Mouse (Mus musculus): Measurements from ENCODE around the gene Guca1a. TPM values are rescaled to one million over a fixed set of nuclear protein-coding genes. Genes with fewer than 3 reads are reported as not detected.
A peak's percentile ranks its signal among the peaks of the same experiment; 100 is the strongest.

Guca1a gene
- polyA plus RNA-seq, 1 experiment from 2014 or later: 0.81 TPM

- Histone ChIP-seq H3K9me3 (no peaks in the 10 kb centered on the region), H3K4me1 (peaks cover 6% of the 10 kb centered on the region; the same call in 1 of the 2 replicates), H3K4me3 (no peak overlapping the region), H3K27me3 (replicated peaks; ENCODE audit: low read depth, poor library complexity, severe bottlenecking) (peaks cover 81% of the 10 kb centered on the region), H3K36me3 (replicated peaks) (no peaks in the 10 kb centered on the region), H3K27ac (replicated peaks) (no peak overlapping the region)
- no peak for DNase-seq (ENCODE audit: low spot score)
- 67% methylated on average over 10 of the region's 10 CpGs for WGBS
These were observed 7.6 kb upstream of the Guca1a start for GRCm38 (mm10) chr17:47407717-47408557.

- WGBS: 89% methylated on average over 8 of the region's 8 CpGs
- H3K27me3 ChIP-seq (replicated peaks; ENCODE audit: low read depth, poor library complexity, severe bottlenecking): peaks cover 70% of the 10 kb centered on the region
- H3K4me3 ChIP-seq: no peak overlapping the region
- H3K27ac ChIP-seq (replicated peaks): no peak overlapping the region
- no peaks in the 10 kb centered on the region for H3K9me3 ChIP-seq
- H3K4me1 ChIP-seq: peaks cover 23% of the 10 kb centered on the region
- no peaks in the 10 kb centered on the region for H3K36me3 ChIP-seq (replicated peaks)
- no peak for DNase-seq (ENCODE audit: low spot score)
These were observed 1.3 kb downstream of the Guca1a start for GRCm38 (mm10) chr17:47399091-47399490.

- Histone ChIP-seq H3K27me3 (replicated peaks; ENCODE audit: low read depth, poor library complexity, severe bottlenecking) (peaks cover 68% of the 10 kb centered on the region), H3K27ac (replicated peaks) (no peak overlapping the region), H3K36me3 (replicated peaks) (no peaks in the 10 kb centered on the region), H3K4me3 (peak overlapping the region; percentile 44), H3K4me1 (peaks cover 20% of the 10 kb centered on the region), H3K9me3 (peaks cover 3% of the 10 kb centered on the region; the same call in 1 of the 2 replicates)
- 4% methylated on average over 20 of the region's 20 CpGs for WGBS
- DNase-seq (ENCODE audit: low spot score): peak; percentile 69
These were observed 4.9 kb downstream of the Guca1a start for GRCm38 (mm10) chr17:47395376-47395913.

- Histone ChIP-seq H3K9me3 (peaks cover 3% of the 10 kb centered on the region; the same call in 1 of the 2 replicates), H3K27me3 (replicated peaks; ENCODE audit: low read depth, poor library complexity, severe bottlenecking) (peaks cover 58% of the 10 kb centered on the region), H3K4me1 (peaks cover 19% of the 10 kb centered on the region), H3K27ac (replicated peaks) (no peak overlapping the region), H3K36me3 (replicated peaks) (no peaks in the 10 kb centered on the region), H3K4me3 (peak overlapping the region; percentile 44)
- WGBS: 20% methylated on average over 24 of the region's 24 CpGs
- DNase-seq (ENCODE audit: low spot score): peak; percentile 36
These were observed 6.0 kb downstream of the Guca1a start for GRCm38 (mm10) chr17:47394223-47394869.

GRCm38 (mm10) chr17:47386649-47387048 is 13.7 kb downstream of the Guca1a start:
- no peak overlapping the region for H3K4me3 ChIP-seq
- WGBS: 61% methylated on average over 4 of the region's 4 CpGs
- H3K9me3 ChIP-seq: no peaks in the 10 kb centered on the region
- H3K36me3 ChIP-seq (replicated peaks): peaks cover 10% of the 10 kb centered on the region
- peak; percentile 61 for DNase-seq (ENCODE audit: low spot score)
- H3K27ac ChIP-seq (replicated peaks): no peak overlapping the region
- H3K27me3 ChIP-seq (replicated peaks; ENCODE audit: low read depth, poor library complexity, severe bottlenecking): 0 out of 2 replicates have a peak, but pooled peaks cover 7% of the 10 kb centered on the region
- H3K4me1 ChIP-seq: peaks cover 10% of the 10 kb centered on the region

- peak; percentile 26 for DNase-seq (ENCODE audit: low spot score)
- whole genome bisulfite sequencing: 40% methylated on average over 10 of the region's 10 CpGs
- peaks cover 21% of the 10 kb centered on the region for H3K36me3 ChIP-seq (replicated peaks)
- H3K4me1 ChIP-seq: peaks cover 10% of the 10 kb centered on the region
- 0 out of 2 replicates have a peak, but pooled peaks cover 7% of the 10 kb centered on the region for H3K27me3 ChIP-seq (replicated peaks; ENCODE audit: low read depth, poor library complexity, severe bottlenecking)
- H3K27ac ChIP-seq (replicated peaks): no peak within 1 kb of the TSS; the same call in 1 of the 2 replicates
- no peaks in the 10 kb centered on the region for H3K9me3 ChIP-seq
- H3K4me3 ChIP-seq: peak within 1 kb of the TSS; percentile 5; the same call in 1 of the 2 replicates
These were observed 15.2 kb downstream of the Guca1a start, which contains the start of gene Guca1b for GRCm38 (mm10) chr17:47385145-47385544. Guca1b (plus strand) TSS chr17:47385393.

- Histone ChIP-seq H3K27ac (replicated peaks) (no peak overlapping the region), H3K4me3 (no peak overlapping the region), H3K4me1 (peaks cover 10% of the 10 kb centered on the region), H3K36me3 (replicated peaks) (peaks cover 32% of the 10 kb centered on the region), H3K9me3 (no peaks in the 10 kb centered on the region), H3K27me3 (replicated peaks; ENCODE audit: low read depth, poor library complexity, severe bottlenecking) (0 out of 2 replicates have a peak, but pooled peaks cover 7% of the 10 kb centered on the region)
- 83% methylated on average over 3 of the region's 3 CpGs for WGBS
- no peak for DNase-seq (ENCODE audit: low spot score)
These were observed 16.3 kb downstream of the Guca1a start for GRCm38 (mm10) chr17:47384064-47384463.

GRCm38 (mm10) chr17:47383266-47383665 is 17.1 kb downstream of the Guca1a start:
- H3K36me3 ChIP-seq (replicated peaks): peaks cover 40% of the 10 kb centered on the region
- no peak overlapping the region for H3K4me3 ChIP-seq
- peaks cover 10% of the 10 kb centered on the region for H3K4me1 ChIP-seq
- H3K9me3 ChIP-seq: no peaks in the 10 kb centered on the region
- H3K27ac ChIP-seq (replicated peaks): no peak overlapping the region
- 0 out of 2 replicates have a peak, but pooled peaks cover 7% of the 10 kb centered on the region for H3K27me3 ChIP-seq (replicated peaks; ENCODE audit: low read depth, poor library complexity, severe bottlenecking)
- DNase-seq (ENCODE audit: low spot score): no peak
- 86% methylated on average over 4 of the region's 4 CpGs for WGBS

GRCm38 (mm10) chr17:47381917-47382316 is 18.5 kb downstream of the Guca1a start:
- WGBS: 78% methylated on average over 11 of the region's 11 CpGs
- H3K36me3 ChIP-seq (replicated peaks): peaks cover 54% of the 10 kb centered on the region

GRCm38 (mm10) chr17:47378133-47378532 is 22.3 kb downstream of the Guca1a start:
- no peaks in the 10 kb centered on the region for H3K9me3 ChIP-seq
- no peaks in the 10 kb centered on the region for H3K27me3 ChIP-seq (replicated peaks; ENCODE audit: low read depth, poor library complexity, severe bottlenecking)
- no peaks in the 10 kb centered on the region for H3K4me1 ChIP-seq
- no peak for DNase-seq (ENCODE audit: low spot score)
- 84% methylated on average over 15 of the region's 15 CpGs for WGBS
- H3K4me3 ChIP-seq: no peak overlapping the region
- H3K36me3 ChIP-seq (replicated peaks): peaks cover 81% of the 10 kb centered on the region
- no peak overlapping the region for H3K27ac ChIP-seq (replicated peaks)

More at GRCm38 (mm10) chr17:47381917-47382316, 18.5 kb downstream of the Guca1a start:
- Histone ChIP-seq H3K4me3 (no peak overlapping the region), H3K9me3 (no peaks in the 10 kb centered on the region), H3K27me3 (replicated peaks; ENCODE audit: low read depth, poor library complexity, severe bottlenecking) (0 out of 2 replicates have a peak, but pooled peaks cover 7% of the 10 kb centered on the region), H3K27ac (replicated peaks) (no peak overlapping the region), H3K4me1 (peaks cover 10% of the 10 kb centered on the region)
- no peak for DNase-seq (ENCODE audit: low spot score)

- Histone ChIP-seq H3K27me3 (replicated peaks; ENCODE audit: low read depth, poor library complexity, severe bottlenecking) (no peaks in the 10 kb centered on the region), H3K27ac (replicated peaks) (no peak overlapping the region), H3K36me3 (replicated peaks) (peaks cover 94% of the 10 kb centered on the region), H3K9me3 (no peaks in the 10 kb centered on the region), H3K4me3 (no peak overlapping the region), H3K4me1 (no peaks in the 10 kb centered on the region)
- 93% methylated on average over 6 of the region's 6 CpGs for WGBS
- DNase-seq (ENCODE audit: low spot score): no peak
These were observed 23.6 kb downstream of the Guca1a start for GRCm38 (mm10) chr17:47376779-47377280.

- Histone ChIP-seq H3K4me3 (no peak overlapping the region), H3K36me3 (replicated peaks) (peaks cover 71% of the 10 kb centered on the region), H3K27me3 (replicated peaks; ENCODE audit: low read depth, poor library complexity, severe bottlenecking) (no peaks in the 10 kb centered on the region), H3K9me3 (no peaks in the 10 kb centered on the region), H3K27ac (replicated peaks) (no peak overlapping the region), H3K4me1 (peaks cover 15% of the 10 kb centered on the region)
- WGBS: 63% methylated on average over 6 of the region's 6 CpGs
- no peak for DNase-seq (ENCODE audit: low spot score)
These were observed 26.4 kb downstream of the Guca1a start for GRCm38 (mm10) chr17:47373991-47374390.

Data from embryonic facial prominence, embryonic 10.5 days (tissue).